Mouse (Mus musculus) heart, adult 11 months (tissue): ENCODE measurements around the gene Gp1bb.
A peak's percentile ranks its signal among the peaks of the same experiment; 100 is the strongest.

Experiments
- DNase-seq: peaks from one replicate; pipeline ENCODE4 v3.0.0; 2022

The Gp1bb gene

DNA sequence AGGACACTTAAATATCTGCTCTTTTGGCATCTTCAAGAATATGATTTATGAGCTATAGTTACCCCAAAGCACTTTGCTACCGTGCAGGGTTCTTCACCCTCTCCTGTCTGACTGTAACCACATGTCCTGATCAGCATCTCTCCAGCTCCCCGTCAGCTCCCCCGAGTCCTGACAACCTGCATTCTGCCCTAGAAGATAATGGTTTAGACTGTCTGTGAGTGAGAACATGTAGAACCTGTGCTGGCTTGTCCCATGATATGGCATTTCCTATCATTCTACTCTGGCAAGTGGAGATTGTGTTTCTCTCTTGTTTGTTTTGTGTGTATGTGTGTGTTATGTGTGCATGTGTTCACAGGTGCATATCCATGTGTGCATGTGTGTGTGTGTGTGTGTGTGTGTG lies 24.2 kb downstream of the Gp1bb start:
- no peak for DNase-seq

DNA sequence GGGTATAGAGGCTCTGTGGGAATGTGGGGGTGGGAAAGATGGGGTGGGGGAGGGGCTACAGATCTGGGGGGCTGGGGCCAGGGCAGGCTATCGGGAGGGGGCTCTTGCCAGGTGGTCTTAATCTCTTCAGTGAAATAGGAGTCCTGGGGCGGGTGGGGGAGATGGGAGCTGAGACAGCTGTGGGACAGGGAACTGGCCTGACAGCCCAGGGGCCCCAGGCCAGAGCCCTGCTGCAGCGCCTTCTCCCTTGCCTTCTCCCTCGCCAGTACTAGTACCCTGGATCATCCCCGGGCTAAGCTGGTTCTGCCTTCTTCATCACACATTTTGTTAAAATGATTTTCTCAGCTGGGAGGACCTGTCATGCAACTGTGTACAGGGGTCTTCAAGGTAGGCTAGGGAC lies 25.9 kb downstream of the Gp1bb start:
- DNase-seq = peak; percentile 82

DNA sequence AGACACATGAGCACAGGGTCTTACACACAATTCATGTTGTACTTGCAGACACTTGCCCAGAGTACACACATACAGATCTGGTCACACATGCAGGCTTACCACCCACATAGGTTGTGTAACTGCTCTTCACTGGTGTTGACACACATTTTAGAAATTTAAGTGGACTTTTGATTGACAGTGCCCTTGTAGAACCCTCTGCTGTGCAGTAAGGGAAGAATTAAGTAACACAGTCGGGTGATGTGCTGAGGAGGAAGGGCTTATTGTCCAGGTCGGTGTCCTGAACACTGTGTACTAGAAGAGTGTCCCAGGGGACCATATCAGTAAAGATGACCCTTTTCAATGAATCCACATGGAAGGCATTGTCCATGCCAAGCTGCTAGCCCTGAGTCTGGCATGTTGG lies 28.3 kb downstream of the Gp1bb start:
- peak; percentile 67 for DNase-seq

DNA sequence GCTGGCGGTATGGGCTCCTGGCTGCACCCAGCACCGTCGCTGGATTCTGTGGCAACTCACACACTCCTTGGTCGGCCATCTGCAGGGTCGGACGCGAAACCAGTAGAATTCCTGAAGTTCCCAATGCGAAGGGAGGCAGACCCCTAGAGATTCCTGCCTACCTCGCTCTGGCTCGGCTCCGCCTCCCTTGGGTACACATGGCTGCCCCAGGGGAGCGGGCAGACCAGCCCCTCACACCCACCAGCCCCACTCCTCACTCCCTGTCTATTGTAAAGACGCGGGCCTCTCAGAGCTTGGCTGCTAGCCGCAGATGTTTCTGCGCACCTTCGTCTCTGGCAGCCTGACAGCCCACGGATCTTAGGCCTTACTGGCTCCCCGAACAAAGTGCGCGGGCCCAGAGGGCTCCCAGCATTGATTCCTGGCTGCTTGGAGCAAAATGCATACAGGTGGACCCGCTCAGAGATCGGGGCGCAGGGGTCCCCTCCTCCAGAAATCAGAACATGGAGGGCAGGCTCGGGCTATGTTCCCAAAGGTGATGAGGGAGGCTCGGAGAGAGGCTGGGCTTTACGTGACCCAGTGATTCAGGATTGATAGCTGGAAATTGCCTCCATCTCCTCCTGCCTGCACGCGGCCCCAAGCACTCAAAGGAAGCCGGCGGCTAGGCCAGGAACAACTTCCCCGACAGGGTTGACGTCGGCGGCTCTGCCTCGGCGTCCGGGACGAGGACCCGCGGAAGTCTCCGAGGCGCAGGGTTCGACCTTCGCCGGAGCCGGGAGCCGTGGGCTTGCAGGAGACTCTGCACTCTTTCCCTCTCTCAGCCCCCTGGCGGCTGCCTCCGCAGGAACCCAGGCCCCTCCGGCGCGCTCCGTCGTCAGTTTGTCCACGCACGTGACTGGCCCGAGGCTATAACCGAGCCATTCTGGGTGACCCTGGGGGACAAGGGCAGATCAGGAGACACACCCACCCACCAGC lies 30.9 kb downstream of the Gp1bb start:
- peak; percentile 80 for DNase-seq

DNA sequence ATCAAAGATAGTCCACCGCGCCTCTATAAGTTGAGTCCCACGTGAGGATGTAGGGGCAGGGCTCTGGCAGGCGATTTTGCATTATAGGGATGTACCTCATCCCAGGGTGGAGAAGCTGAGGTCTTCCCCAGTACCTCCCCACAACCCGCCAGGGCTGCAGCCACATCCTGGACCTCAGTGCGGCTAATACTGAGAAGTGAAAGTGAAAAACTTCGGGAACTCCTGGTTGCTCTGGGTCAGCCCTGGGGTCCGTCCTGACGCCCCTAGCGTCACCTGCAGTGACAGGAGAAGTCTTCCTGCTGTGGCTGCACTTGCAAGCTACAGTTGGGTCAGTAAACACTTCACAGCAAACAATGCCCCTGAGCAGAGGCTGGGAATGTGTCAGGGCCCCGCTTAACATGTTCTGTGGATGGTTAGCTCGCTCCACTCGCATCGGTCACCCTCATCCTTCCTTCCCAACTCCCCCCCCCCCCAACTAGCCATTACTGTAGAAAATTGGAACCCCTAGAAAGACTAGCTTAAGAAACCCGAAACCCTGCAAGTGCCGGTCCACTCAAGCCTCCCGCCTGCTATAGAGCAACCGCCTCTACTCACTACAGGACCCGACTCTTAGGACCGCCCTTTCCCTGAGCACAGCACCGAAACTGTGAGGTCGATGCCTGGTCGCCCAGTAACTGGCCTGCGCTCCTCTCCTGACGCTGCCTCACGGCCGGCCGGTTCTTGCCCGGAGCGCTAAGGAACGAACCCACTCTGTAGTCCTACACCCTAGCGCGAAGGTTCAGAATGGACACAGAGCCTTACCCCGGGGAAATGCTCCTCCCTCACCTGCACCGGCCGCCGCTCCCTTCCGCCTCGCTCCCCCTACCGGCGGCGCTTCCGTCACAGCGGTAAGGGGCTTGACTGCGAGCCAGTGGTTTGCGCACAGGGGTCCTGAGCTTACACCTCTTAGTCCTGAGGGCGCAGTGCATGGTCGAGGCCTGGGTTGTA lies 32.1 kb downstream of the Gp1bb start, which contains the start of gene Tbx1:
TSS of gene Tbx1 (minus strand) at position 868 of the 987 bp plus-strand sequence.
- peak; percentile 88 for DNase-seq

DNA sequence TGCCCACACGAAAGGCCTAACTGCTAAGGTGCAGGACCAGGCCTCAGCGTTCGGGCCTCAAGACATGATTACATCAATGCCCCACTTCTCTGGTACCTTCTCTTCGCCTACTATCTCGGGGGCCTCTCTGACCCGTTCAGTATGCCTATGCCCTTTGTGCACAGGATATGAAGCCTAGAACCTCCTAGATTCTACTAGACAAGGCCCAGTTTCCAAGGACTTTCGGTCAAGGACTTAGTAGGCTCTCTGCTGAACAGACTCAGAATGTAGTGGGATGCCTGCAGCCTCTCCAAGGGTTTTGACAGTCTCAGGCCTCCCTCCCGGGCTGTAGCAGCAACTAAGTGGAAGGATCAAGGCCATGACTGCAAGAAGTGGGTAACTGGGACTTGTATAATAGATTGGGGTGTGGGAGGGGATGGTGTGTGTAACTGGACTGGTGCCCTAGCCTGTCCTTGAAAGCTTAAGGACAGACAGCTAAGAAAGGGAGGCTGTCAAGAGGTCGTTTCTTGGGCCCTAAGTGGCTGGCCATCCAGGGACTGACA lies 33.1 kb downstream of the Gp1bb start:
- DNase-seq = peak; percentile 72

DNA sequence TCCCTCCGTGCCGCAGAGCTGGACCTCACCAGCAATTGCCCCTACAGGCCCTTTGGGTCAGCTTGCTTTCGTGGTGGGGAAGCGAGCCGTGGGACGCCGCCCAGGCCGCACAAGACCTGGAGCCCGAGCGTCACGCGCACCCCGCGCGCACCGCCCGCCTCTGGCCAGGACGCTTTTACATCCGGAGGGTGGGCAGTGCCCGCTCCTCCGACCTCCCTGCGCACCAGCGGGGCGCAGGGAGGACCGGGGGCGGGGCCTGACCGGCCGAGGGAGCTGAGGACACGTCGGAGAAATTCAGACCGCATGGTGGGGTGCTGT lies 33.5 kb downstream of the Gp1bb start:
- peak; percentile 87 for DNase-seq

DNA sequence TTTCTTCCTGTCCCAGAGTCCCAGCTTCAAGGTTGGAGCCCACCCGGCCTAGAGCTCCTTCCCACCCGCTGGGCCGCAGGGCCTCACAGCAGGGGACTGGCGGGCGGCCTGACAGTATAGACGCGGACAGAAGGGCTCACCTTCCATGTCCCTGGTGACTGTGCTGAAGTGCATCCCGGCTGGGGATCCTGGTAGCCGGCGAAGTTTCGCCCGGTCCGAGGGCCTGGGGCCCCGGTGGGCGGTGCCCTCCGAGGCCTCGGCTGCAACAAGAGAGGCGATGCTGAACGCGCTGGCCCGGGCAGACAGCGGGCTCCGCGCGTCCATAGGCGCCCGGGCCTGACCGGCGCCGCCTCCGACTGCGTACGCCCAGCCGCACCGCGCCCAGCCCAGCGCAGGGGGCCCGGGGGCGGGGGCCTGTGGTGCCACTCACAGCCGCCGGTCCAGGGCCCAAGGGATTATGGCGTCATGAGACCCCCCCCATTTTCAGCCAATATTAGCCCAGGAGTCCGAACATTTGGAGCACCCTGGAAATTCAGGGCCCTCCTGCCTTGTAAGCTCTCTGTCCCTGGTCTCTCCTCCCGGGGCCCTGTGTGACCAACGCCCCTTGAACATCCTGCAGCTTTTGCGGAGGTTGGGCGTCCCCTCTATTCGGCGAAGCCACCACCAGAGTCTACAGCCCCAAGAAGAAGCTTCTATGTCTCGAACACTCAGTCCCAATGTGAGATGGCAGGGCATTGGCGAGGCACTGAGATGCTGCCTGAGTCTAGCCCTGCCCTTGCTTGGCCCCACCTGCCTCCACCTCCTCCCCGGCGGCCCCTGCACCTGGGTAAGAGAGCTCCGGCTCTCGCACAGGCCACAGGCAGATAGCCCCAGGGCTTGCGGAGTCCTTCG lies 34.1 kb downstream of the Gp1bb start:
- peak; percentile 89 for DNase-seq

DNA sequence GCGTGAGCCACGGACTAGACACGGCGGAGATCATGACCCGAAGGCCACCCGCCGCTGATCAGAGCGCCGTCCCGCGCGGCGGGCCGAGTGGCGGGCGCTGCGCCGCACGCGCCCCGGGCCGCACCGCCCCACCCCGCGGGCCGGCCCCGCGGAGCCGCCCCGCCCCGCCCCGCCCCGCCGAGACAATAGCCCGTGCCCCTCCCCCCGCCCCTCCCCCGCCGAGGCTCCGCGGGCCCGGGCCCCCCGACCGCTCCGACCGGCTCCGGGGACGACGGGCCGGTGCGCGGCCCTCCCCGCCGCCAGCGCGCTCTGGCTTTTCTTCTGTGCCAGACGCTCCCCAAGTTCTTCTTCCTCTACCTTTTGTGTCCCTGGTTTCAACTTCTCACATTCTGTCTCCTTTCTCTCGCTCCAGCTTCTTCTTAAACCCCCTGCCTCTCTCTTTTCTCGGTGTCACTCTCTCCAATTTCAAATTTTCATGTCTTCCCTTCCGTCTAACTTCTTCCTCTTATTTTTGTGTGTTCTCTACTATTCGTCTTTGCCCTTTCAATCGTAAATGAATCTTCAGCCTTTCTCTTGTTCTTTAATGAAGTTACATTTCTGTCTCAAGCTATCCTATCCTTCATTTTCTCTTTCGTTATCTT lies 35.2 kb downstream of the Gp1bb start:
- peak; percentile 80 for DNase-seq

DNA sequence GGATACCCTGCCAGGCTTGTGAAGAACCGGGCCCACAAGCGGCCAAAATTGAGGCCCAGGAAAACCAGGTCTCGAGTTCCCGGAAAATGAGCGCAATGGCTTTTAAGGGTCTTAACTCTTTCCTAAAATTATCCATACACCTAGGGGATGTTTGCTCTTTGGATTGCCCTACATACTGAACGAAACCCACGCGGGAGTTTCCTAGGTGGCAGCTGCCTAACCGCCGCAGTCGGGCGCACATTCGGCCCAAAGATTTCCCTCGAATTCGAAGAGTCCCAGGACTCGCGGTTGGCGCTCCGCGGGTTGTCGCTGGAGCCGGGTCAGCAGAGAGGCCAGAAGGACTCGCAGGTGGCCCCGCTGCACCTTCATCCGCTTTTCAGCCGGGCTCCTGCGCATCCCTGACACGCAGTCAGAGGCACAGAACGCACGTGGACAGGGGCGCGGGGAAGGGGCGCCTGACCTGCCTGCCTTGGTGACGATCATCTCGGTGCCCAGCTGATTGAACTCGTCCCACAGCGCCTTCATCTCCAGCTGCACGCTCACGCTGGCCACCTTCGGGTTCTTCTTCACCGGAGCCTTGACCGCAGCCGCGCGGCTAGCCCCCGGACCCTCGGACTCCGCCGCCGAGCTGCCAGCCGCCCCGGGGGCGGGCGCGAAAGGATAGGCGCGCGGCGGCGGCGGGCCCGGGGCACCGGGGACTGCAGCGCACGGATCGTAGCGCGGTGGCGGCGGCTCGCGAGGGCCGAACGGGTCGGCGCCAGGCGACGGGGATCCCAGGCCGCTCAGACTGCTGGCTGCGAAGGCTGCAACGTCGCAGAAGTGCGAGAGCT lies 35.9 kb downstream of the Gp1bb start:
- DNase-seq = peak; percentile 86

DNA sequence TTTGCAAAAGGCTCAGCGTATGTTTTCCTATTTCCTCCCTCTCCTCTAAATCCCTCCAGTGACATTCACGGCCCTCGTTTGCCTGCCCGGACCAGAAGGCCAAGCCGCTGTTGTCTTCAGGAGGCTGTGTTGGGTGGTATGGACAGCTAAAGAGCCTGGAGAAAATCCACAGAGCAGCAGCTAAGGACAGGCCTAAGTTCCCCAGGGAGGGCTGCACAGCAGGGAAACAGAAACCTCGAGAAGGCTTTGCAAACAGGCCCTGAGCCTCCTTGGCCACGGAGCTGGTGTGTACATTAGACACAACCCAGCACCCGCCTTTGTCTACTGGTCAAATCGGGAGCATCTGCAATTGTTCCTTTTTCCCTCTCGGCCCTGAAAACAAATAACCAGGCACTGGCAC lies 36.5 kb downstream of the Gp1bb start:
- DNase-seq = no peak

DNA sequence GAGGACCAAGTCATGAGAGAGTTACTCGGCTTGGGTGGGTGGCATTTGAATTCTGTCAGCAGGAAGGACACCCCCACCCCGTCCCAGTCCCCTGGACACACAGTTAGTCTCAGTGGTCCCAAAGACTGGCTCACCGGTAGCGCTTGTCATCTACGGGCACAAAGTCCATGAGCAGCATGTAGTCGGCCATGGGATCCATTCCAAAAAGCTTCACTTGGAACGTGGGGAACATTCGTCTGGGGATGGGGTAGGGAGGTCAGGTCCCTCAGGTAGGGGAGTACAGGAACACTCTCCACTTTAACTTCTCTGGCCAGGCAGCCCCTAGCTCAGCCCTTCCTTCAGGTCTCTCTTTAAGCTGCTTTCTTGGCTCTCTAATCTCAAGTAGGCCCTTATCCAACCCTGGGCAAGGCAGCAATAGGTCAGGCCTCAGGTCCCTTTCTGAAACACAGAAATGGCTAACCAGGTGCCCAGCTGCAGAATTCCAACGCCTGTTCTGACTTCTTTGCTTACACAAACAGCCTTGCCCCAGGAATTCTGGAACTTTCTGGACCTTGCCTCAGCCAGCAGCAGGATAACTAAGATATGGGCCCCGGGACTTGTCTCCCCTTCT lies 37.2 kb downstream of the Gp1bb start:
- DNase-seq = peak; percentile 79

DNA sequence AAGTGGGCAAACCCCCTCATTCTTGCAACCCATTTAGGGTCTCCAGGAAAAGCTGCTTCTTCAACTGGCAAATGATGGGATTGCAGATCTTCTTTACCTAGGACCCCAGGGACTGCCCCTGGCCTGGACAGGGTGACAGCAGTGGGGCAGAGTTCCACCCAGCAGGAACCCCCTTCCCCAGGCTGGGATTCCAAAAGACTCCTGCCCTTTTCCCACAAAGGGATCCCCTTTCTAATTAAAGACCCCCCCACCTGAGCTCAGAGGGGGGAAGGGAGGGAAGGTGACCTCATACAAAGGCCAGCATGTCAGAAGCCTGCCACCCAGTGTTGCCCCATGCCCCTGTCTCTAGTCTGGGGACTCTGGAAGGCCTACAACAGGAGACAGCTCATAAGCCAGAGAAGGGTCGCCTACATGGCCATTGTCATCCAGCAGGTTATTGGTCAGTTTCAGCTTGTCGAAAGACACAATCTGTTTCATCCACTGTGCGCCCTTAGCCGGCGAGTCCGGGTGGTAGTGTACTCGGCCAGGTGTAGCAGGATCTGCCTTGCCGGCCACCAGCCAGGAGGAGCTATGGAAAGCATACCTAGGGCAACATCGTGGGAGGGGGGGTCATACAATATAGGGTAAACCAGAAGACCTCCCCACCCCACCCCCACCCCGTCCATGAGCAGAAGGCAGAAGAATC lies 38.4 kb downstream of the Gp1bb start:
- peak; percentile 72 for DNase-seq

DNA sequence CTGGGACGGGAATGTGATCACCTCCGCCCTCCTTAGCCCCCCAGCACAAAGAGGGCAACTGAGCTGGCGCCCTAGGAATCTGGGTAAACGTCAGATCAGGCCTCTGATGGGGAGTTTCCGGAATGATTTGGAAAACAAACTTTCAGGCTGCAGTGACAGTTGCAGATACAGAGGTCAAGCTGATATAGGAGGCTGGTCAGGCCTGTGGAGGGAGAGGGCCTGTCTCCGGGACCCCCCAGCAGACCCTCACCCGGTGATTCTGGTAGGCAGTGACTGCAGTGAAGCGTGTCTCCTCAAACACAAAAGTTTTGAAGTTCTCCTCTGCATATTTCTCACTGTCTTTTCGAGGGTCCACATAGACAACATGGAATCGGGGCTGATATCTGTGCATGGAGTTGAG lies 39.0 kb downstream of the Gp1bb start:
- peak; percentile 73 for DNase-seq

DNA sequence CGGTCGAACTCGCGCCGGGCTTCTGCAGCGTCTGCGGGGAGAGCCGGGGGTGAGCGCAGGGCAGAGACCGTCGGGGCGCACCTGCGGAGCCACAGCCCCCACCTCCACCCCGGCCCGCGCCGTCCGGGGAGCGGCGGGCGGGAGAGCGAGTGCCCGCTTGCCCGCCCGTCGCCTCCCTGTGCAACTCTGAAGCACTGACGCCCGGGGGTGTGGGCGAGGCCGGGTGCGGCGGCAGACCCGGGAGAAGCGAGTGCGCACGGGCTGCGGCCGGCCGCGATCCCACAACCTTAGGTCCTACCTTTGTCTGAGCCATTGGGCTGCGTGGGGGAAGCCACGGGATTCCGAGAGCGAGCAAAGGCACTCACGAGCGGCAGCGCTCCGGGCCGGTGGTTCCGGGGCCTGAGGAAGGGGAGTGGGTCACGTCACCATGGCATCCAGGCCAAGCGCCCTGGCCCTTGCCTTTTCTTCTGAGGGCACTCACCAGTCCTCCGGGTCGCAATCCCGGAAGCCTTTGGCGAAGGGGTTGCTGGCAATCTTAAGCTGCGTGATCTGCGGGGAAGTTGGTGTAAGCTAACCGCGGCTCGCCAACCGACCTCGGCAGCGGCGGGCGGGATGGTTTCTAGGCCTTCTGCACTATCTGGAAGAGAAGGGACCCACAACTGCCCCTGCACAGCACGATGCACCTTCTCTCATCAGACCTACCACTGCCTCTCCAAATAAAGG lies 39.6 kb downstream of the Gp1bb start:
- DNase-seq = peak; percentile 82

DNA sequence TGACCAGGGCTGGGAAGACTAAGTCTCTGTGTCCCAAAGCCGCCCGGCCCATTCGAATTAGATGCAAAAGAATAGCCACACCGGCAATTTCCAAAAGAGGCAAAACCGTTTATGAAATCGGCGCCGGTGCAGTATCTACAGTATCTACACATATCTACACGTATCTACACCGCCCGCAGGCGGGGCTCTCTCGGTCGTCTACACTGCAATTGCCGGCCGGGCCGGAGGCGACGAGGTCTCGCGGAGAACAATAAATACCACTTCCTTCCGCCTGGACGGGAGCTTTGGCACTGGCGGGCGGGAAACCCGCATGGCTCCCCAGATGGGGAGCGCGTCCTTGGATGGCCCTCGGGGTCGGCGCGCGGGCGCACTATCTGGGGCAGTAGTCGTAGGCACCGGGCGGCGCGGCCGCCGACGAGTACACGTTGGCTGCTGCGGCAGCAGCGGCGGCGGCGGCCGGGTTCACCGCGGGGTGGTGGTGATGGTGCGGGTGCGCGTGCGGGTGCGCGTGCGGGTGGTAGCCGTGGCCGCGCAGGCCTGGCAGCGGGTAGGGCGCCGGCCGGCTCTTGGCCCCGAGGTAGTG lies 40.5 kb downstream of the Gp1bb start:
- DNase-seq = peak; percentile 85

DNA sequence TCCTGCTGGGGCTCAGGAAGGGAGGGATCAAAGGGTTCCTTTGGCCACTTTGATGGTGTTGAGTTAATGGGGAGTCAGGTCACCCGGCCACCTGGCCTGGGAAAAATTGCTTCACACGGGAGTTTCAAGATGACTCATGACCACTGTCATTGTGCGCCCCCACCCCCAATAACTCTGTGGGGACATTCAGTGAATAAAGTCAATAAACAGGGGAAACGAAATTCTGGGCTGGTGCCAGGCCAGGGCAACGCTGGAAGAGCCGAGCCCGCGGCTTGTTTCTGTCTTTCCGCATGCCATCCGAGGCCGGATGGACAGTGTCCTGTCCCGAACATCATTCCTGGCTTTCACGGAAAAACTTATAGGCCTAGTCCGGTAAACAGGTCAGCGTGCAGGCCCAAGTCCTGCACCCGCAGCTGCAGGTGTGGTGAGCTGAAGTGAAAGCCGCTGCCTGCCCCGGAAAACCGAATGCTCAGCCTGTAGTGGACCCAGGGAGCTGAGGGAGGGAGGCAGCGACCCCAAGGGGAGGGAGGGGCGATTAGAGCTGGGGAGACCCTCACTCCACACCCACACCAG lies 41.1 kb downstream of the Gp1bb start:
- DNase-seq = peak; percentile 92

DNA sequence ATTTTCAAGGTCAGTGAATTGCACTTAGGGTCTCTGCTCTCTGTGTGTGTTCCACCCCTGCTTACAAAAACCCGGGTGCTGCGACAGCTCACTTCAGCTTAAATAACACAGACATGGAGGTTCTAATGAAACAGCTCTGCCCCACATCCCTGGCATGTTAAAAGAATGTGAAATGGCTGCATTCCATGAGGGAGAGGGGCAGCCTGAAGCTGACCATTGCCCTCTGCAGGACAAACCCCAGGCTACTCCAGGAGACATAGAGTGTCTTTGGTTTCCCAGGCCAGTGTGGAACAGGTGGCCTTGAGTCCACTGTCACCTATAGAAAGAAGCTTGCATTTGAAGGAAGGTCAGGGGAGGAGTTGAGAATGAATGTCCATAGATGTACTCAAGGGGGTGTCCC lies 41.8 kb downstream of the Gp1bb start:
- DNase-seq = peak; percentile 82
